Mouse (Mus musculus): ENCODE data around the gene Arhgap33. TPM values are rescaled to one million over a fixed set of nuclear protein-coding genes. Genes with fewer than 3 reads are reported as not detected.

Gene Arhgap33
- polyA plus RNA-seq, 1 experiment from 2014 or later: 110 TPM

- peaks cover 18% of the 10 kb centered on the region for H3K4me1 ChIP-seq (ENCODE audit: control insufficient read depth, insufficient read depth, low read length)
- 96% methylated on average over 18 of the region's 18 CpGs for WGBS
- peaks cover 27% of the 10 kb centered on the region; the same call in 1 of the 2 replicates for H3K36me3 ChIP-seq (ENCODE audit: control insufficient read depth, insufficient read depth, low read length)
- H3K4me2 ChIP-seq (ENCODE audit: low read depth, low read length): no peak overlapping the region
- H3K27ac ChIP-seq (ENCODE audit: low read depth, low read length): no peak overlapping the region
- no peak overlapping the region for H3K9ac ChIP-seq (replicated peaks; ENCODE audit: low read depth, low read length)
- ATAC-seq (ENCODE audit: low read depth): no peak
- H3K9me3 ChIP-seq (ENCODE audit: control insufficient read depth, low read length): no peaks in the 10 kb centered on the region
- no peak overlapping the region for H3K4me3 ChIP-seq (ENCODE audit: low read depth, low read length)
- no peaks in the 10 kb centered on the region for H3K27me3 ChIP-seq (ENCODE audit: control insufficient read depth, insufficient read depth, low read length)
Observed at GRCm38 (mm10) chr7:30556894-30557536, 22.2 kb upstream of the Arhgap33 start.

GRCm38 (mm10) chr7:30553810-30554584 is 19.1 kb upstream of the Arhgap33 start:
- Histone ChIP-seq H3K27ac (ENCODE audit: low read depth, low read length) (no peak overlapping the region), H3K36me3 (ENCODE audit: control insufficient read depth, insufficient read depth, low read length) (peaks cover 27% of the 10 kb centered on the region; the same call in 1 of the 2 replicates), H3K4me3 (ENCODE audit: low read depth, low read length) (no peak overlapping the region), H3K4me2 (ENCODE audit: low read depth, low read length) (peak overlapping the region; percentile 92; the same call in 1 of the 2 replicates), H3K4me1 (ENCODE audit: control insufficient read depth, insufficient read depth, low read length) (peaks cover 18% of the 10 kb centered on the region), H3K9ac (replicated peaks; ENCODE audit: low read depth, low read length) (no peak overlapping the region), H3K9me3 (ENCODE audit: control insufficient read depth, low read length) (no peaks in the 10 kb centered on the region), H3K27me3 (ENCODE audit: control insufficient read depth, insufficient read depth, low read length) (no peaks in the 10 kb centered on the region)
- 82% methylated on average over 22 of the region's 22 CpGs for WGBS
- no peak for ATAC-seq (ENCODE audit: low read depth)

GRCm38 (mm10) chr7:30553021-30553589 is 18.2 kb upstream of the Arhgap33 start:
- peak overlapping the region; percentile 48 for H3K4me3 ChIP-seq (ENCODE audit: low read depth, low read length)
- 6% methylated on average over 23 of the region's 23 CpGs for WGBS
- ATAC-seq (ENCODE audit: low read depth): no peak

GRCm38 (mm10) chr7:30552102-30553020 is 17.5 kb upstream of the Arhgap33 start, which contains the start of the genes Hspb6 and Proser3:
TSS of gene Hspb6 (plus strand) at chr7:30552178.
TSS of gene Proser3 (minus strand) at chr7:30552299.
- no peaks in the 10 kb centered on the region for H3K27me3 ChIP-seq (ENCODE audit: control insufficient read depth, insufficient read depth, low read length)
- peak within 1 kb of the TSS; percentile 92 for H3K4me2 ChIP-seq (ENCODE audit: low read depth, low read length)
- peaks cover 27% of the 10 kb centered on the region; the same call in 1 of the 2 replicates for H3K36me3 ChIP-seq (ENCODE audit: control insufficient read depth, insufficient read depth, low read length)
- peak within 1 kb of the TSS; percentile 54 for H3K9ac ChIP-seq (replicated peaks; ENCODE audit: low read depth, low read length)
- H3K4me1 ChIP-seq (ENCODE audit: control insufficient read depth, insufficient read depth, low read length): peaks cover 13% of the 10 kb centered on the region
- no peaks in the 10 kb centered on the region for H3K9me3 ChIP-seq (ENCODE audit: control insufficient read depth, low read length)
- WGBS: under 1% methylated on average over 44 of the region's 44 CpGs
- ATAC-seq (ENCODE audit: low read depth): peak; percentile 95
- H3K27ac ChIP-seq (ENCODE audit: low read depth, low read length): peak within 1 kb of the TSS; percentile 76
- peak within 1 kb of the TSS; percentile 48 for H3K4me3 ChIP-seq (ENCODE audit: low read depth, low read length)

More at GRCm38 (mm10) chr7:30553021-30553589, 18.2 kb upstream of the Arhgap33 start:
- H3K27me3 ChIP-seq (ENCODE audit: control insufficient read depth, insufficient read depth, low read length): no peaks in the 10 kb centered on the region
- H3K27ac ChIP-seq (ENCODE audit: low read depth, low read length): peak overlapping the region; percentile 76
- peaks cover 27% of the 10 kb centered on the region; the same call in 1 of the 2 replicates for H3K36me3 ChIP-seq (ENCODE audit: control insufficient read depth, insufficient read depth, low read length)
- H3K9ac ChIP-seq (replicated peaks; ENCODE audit: low read depth, low read length): peak overlapping the region; percentile 48
- peaks cover 13% of the 10 kb centered on the region for H3K4me1 ChIP-seq (ENCODE audit: control insufficient read depth, insufficient read depth, low read length)
- peak overlapping the region; percentile 92 for H3K4me2 ChIP-seq (ENCODE audit: low read depth, low read length)
- no peaks in the 10 kb centered on the region for H3K9me3 ChIP-seq (ENCODE audit: control insufficient read depth, low read length)

GRCm38 (mm10) chr7:30551445-30552101 is 16.7 kb upstream of the Arhgap33 start:
- Histone ChIP-seq H3K9ac (replicated peaks; ENCODE audit: low read depth, low read length) (peak overlapping the region; percentile 54), H3K27me3 (ENCODE audit: control insufficient read depth, insufficient read depth, low read length) (no peaks in the 10 kb centered on the region), H3K4me2 (ENCODE audit: low read depth, low read length) (peak overlapping the region; percentile 92), H3K36me3 (ENCODE audit: control insufficient read depth, insufficient read depth, low read length) (peaks cover 20% of the 10 kb centered on the region; the same call in 1 of the 2 replicates), H3K4me1 (ENCODE audit: control insufficient read depth, insufficient read depth, low read length) (peaks cover 13% of the 10 kb centered on the region), H3K4me3 (ENCODE audit: low read depth, low read length) (peak overlapping the region; percentile 48), H3K27ac (ENCODE audit: low read depth, low read length) (peak overlapping the region; percentile 76), H3K9me3 (ENCODE audit: control insufficient read depth, low read length) (no peaks in the 10 kb centered on the region)
- 2% methylated on average over 10 of the region's 10 CpGs for WGBS
- ATAC-seq (ENCODE audit: low read depth): peak; percentile 71

- no peak overlapping the region for H3K4me3 ChIP-seq (ENCODE audit: low read depth, low read length)
- H3K27me3 ChIP-seq (ENCODE audit: control insufficient read depth, insufficient read depth, low read length): no peaks in the 10 kb centered on the region
- H3K4me2 ChIP-seq (ENCODE audit: low read depth, low read length): no peak overlapping the region
- H3K27ac ChIP-seq (ENCODE audit: low read depth, low read length): no peak overlapping the region
- no peak for ATAC-seq (ENCODE audit: low read depth)
- no peak overlapping the region for H3K9ac ChIP-seq (replicated peaks; ENCODE audit: low read depth, low read length)
- WGBS: 100% methylated on average over 1 of the region's 1 CpGs
- peaks cover 13% of the 10 kb centered on the region for H3K4me1 ChIP-seq (ENCODE audit: control insufficient read depth, insufficient read depth, low read length)
- no peaks in the 10 kb centered on the region for H3K9me3 ChIP-seq (ENCODE audit: control insufficient read depth, low read length)
- peaks cover 20% of the 10 kb centered on the region; the same call in 1 of the 2 replicates for H3K36me3 ChIP-seq (ENCODE audit: control insufficient read depth, insufficient read depth, low read length)
Observed at GRCm38 (mm10) chr7:30550603-30551002, 15.7 kb upstream of the Arhgap33 start.

GRCm38 (mm10) chr7:30549880-30550279 is 15.0 kb upstream of the Arhgap33 start:
- H3K9me3 ChIP-seq (ENCODE audit: control insufficient read depth, low read length): no peaks in the 10 kb centered on the region
- 88% methylated on average over 2 of the region's 2 CpGs for WGBS
- ATAC-seq (ENCODE audit: low read depth): no peak

GRCm38 (mm10) chr7:30544327-30544726 is 9.5 kb upstream of the Arhgap33 start:
- WGBS: 92% methylated on average over 2 of the region's 2 CpGs
- H3K4me2 ChIP-seq (ENCODE audit: low read depth, low read length): no peak overlapping the region

More at GRCm38 (mm10) chr7:30549880-30550279, 15.0 kb upstream of the Arhgap33 start:
- Histone ChIP-seq H3K27ac (ENCODE audit: low read depth, low read length) (no peak overlapping the region), H3K27me3 (ENCODE audit: control insufficient read depth, insufficient read depth, low read length) (no peaks in the 10 kb centered on the region), H3K36me3 (ENCODE audit: control insufficient read depth, insufficient read depth, low read length) (peaks cover 13% of the 10 kb centered on the region; the same call in 1 of the 2 replicates), H3K4me2 (ENCODE audit: low read depth, low read length) (no peak overlapping the region), H3K4me1 (ENCODE audit: control insufficient read depth, insufficient read depth, low read length) (peaks cover 13% of the 10 kb centered on the region), H3K4me3 (ENCODE audit: low read depth, low read length) (no peak overlapping the region), H3K9ac (replicated peaks; ENCODE audit: low read depth, low read length) (no peak overlapping the region)

More at GRCm38 (mm10) chr7:30544327-30544726, 9.5 kb upstream of the Arhgap33 start:
- peaks cover 17% of the 10 kb centered on the region for H3K36me3 ChIP-seq (ENCODE audit: control insufficient read depth, insufficient read depth, low read length)
- no peaks in the 10 kb centered on the region for H3K27me3 ChIP-seq (ENCODE audit: control insufficient read depth, insufficient read depth, low read length)
- H3K9me3 ChIP-seq (ENCODE audit: control insufficient read depth, low read length): no peaks in the 10 kb centered on the region
- no peaks in the 10 kb centered on the region for H3K4me1 ChIP-seq (ENCODE audit: control insufficient read depth, insufficient read depth, low read length)
- no peak overlapping the region for H3K4me3 ChIP-seq (ENCODE audit: low read depth, low read length)
- H3K9ac ChIP-seq (replicated peaks; ENCODE audit: low read depth, low read length): no peak overlapping the region
- no peak overlapping the region for H3K27ac ChIP-seq (ENCODE audit: low read depth, low read length)
- no peak for ATAC-seq (ENCODE audit: low read depth)
